Mouse (Mus musculus): ENCODE data around the gene Rgs6.

- TF ChIP-seq POLR2A (IDR thresholded peaks at IDR 0.05; ENCODE audit: low read depth, low read length) (no peak), CTCF (IDR thresholded peaks at IDR 0.05; ENCODE audit: extremely low read depth, insufficient read depth, insufficient read length, insufficient replicate concordance) (no peak)
Observed at GRCm38 (mm10) chr12:83055690-83056089, 467.6 kb downstream of the Rgs6 start.

Data from spleen, adult 2 months (tissue).